Mouse (Mus musculus): ENCODE measurements around the gene Srcin1.

The Srcin1 gene

DNA sequence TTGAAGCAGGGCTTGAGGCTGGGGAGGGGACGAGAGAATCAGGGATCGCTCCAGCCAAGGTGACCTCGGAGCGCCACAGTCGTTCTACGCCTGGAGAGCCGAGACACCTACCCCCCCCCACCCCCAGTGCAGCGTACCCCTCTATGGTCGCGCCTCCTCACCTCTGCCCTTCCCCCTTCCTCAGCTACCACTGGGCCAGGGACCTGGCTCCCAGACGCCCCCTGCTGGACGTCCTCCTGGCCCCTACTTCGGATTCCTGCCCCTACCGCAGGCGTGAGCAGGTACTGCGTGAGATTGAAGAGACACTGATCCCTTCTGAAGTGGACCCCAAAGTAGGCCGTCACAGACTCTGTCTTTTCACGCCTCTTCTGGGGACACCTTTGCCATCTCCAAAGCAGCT is 348 bp downstream of the Srcin1 start:
- DNase-seq, result peak; percentile 76

DNA sequence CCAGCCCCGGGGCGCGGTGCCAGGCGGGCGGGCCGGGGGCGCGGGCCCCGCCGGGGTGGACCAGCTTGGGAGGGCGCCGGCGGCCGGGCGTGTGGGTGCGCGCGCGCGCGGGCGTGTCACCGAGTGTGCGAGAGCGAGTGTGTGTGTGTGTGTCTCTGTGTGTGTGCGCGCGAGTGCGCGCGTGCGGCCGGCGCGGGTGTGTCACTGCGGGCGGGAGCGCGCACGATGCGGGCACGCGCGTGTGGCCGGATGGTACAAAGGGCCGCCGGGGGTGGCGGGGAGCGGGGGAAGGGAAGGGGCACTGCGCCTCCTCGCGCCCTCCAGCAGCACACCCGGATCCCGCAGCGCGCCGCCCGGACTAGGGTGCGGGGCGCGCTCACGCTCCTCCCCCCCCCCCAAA is 911 bp downstream of the Srcin1 start:
- peak; percentile 39 for DNase-seq

DNA sequence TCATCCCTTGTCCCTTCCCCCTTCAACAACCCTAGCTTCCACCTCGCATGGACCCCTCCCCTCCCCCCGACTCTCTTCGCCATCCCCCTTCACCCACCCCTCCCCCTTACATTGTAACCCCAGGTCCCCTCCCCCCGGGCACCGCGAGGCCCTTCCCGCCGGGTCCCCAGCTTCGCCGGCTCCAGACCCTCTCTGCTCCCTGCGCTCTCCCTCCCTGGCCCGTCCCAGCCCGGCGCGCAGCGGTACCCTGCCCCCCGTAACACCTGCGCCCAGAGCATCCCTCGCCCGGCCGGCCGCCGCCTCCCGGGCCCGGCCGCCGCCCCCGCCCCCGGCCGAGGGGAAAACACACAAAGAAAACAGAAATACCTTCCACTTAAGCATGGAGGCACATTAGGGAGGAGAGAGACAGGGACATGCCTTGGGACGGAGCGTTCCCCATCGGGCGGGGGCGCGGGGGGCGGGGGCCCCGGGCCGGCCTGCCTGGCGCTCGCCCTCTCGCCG is 1.4 kb downstream of the Srcin1 start:
- no peak for DNase-seq

DNA sequence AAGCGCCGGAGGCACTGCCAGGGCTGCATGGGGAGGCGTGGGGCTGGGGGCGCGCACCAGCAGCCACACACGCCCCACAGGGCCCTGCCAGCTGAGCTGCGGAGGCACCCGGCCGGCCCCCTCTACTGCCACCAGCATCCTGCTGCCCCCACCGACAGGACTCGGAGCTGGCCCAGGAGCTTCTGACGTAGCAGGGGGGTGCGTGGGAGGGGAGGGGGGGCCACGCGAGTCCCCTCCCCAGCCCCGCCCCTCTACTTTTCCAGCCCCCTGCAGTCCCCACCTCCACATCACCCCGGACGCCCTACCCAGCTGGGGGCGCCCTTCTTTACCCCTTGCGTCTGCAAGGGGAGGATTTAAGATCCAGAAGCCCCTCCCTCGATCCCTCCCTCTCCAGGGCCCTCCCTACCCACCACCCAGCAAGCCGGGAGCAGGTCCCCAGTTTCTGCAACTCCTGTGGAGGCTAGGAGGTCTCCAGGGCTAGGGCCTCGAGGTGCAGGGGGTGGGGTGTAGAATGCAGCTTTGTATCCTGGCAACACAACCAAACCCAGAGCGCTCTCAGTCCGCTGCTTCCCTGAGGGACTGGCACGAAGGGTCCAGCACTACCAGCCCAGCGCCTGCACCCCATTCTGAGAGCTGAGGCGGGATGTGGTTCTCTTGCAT is 2.0 kb downstream of the Srcin1 start:
- DNase-seq, result no peak

DNA sequence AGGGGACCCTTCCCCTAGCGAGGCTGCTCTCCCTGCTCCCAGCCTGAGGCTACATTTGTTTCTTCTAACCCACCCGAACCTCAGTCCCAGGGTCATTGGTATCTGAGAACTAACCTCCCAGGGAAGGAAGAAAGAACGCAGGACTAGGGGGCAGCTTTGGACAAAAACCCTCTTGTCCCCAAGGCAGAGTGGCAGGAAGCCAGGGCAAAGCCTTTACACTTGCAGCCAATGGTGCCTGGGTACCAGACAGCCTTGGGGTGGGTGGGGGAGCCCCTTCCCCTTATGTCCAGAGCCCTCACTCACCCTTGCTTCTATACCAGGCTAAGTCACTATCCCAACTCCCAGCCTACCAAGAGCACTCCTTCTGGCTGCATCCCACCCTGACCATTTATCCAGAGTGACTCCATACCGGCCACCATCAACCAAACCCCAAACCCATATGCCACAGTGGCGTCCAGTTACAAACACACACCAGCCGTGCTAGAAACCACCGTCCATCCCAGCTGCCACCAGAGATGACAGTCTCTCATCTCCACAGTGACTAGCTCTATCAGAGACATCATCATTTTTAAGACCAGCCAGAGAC is 3.0 kb downstream of the Srcin1 start:
- DNase-seq, result no peak

DNA sequence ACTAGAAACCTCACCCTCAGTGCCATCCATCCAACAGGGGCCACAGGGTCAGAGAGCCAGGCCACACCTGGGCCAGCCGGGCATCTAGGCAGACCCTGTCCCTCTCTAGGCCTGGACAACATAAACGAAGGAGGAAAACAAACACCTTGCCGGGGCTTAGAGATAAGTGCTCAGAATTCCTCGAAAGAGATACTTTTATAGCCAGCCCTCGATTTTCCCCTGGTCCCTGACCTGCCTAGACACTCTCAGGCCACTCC is 4.0 kb downstream of the Srcin1 start:
- no peak for DNase-seq

DNA sequence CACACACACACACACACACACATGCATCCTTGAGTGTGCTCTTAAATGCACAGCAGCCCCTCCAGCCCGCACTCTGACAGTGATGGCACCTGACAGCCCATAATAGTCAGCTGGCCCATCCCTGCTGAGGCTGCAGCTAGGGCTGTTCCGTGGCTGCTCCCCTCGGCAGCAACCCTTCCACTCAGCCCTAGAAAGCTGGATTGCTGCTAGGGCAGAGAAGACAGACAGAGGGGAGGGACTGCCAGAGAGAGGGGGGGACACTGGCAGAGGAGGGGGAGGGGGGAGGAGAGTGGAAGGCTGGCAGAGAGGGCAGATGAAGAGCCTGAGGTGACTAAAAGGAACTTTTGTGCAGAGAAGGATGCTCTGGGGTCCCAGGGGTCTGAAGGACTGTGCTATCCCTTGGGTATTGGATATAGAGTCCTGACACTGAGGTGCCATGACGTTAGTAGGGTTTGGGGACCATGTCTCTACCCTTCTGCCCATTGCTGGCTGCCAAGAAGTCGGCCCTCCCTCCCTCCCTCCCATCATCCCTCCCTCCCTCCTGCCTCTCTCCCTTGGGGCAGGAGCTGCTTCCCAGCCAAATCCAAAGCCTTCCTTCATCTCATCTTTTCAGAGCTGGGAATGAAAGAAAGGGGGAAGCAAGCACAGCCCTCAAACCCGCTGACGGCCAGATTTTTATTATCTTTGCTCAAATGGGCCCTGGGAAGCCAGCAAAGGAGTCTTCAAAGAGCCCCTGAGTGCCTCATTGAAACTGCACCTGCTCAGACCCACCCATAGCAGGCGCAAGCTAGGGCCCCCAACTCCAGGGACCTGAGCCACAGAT is 4.5 kb downstream of the Srcin1 start:
- no peak for DNase-seq

DNA sequence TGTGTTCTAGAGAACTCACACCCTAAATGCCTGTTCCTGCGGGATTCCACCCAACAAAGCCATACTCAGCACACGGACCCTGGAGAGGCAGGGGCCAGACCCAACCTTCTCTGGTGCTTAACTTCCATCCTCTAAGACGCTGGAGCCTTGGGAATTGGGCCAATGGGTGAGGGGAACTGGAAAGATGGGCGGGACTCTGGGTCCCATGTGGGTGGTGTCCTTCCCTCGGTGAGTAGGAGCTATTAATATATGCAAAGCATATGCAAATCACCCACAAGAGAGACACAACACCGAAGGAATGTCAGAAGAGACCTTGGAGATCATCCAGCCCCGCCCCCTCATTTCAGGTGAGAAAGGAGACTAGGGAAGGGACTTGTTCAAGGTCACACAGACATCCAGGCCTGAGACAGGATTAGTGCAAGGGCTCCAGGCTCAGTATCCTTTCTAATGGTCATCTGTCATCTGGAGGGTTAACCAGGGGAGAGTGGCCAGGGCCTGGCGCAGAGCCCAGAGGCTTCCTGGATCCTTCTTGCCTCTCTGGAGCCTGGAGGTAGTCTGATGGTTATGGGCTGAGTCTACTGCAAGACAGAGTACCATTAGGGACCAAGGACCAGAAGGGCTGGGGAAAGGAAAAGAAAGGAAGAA is 5.4 kb downstream of the Srcin1 start:
- no peak for DNase-seq

DNA sequence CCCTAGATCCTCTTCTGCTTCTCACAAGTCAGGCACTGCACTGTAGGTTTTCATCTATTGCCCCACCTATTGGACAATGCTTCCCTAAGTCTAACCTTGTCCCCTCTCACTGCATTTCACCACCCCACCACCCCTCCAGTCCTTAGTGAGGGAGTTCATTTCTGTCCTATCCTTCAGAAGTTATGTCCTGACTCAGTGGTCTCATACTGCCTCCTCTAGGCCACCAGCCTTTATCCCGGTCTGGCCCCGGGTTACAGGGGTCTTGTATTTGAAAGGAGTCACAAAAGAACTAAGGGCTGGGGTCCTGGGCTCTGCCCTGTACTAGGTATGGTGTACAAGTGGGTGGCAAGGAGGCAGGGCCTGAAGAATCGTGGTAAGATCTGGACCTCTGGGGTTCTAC is 6.2 kb downstream of the Srcin1 start:
- DNase-seq, result no peak

DNA sequence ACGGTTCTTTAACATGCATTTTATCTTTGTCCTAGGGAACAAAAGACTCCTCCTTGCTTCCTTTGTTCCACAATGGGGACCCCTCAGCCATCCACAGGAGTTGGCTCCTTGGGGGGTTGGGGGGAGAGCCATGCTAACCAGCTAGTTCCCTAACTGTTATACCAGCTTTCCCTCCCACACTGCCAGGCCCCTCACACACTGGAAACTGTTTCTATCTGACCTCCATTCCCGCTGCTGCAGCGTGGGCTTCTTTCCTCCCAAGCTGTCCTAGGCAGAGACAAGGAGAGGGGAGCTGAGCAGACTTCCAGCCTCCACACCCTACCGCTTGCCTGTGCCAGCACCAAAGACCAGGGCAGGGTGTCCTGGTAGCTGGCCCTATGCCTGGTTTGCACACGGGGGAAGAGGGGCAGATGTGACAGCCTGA is 6.7 kb downstream of the Srcin1 start:
- no peak for DNase-seq

DNA sequence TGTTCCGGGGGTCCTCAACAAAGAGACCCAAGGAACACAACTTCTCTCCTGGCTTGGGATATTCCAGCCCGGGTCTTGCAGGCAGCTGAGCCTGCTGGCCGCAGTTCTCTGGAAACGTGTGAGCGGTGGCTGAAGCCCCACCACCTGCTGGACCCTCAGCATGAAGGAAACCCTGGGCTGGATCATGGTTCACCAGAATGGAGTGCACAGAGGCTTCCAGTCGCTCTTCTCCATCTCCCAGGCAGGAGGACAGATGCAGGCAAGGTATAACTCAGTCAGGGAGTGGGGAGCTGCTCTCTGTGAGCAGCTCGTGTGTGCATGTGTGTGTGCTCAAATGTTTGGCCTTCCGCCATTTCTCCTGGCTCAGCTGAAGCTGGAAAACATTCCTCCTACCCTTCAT is 7.3 kb downstream of the Srcin1 start:
- peak; percentile 69 for DNase-seq

DNA sequence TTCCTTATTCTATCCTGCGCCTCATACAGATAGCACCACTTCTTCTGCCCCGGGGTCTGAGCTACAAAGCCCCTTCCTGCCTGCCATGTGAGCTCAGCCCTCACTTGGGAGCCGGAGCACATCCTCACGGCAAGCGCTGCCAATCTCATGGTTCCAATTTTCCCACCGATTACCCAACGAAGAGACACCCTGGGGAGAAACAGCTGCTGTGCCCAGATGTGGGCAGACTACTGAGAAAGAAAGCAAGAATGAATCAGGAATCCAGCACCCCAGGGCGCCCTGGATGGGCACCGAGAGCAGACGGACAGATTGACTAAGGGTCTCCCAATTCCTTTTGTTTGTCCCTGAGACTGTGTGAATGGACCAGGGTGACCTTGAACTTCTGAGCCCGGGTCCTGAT is 8.5 kb downstream of the Srcin1 start:
- no peak for DNase-seq

DNA sequence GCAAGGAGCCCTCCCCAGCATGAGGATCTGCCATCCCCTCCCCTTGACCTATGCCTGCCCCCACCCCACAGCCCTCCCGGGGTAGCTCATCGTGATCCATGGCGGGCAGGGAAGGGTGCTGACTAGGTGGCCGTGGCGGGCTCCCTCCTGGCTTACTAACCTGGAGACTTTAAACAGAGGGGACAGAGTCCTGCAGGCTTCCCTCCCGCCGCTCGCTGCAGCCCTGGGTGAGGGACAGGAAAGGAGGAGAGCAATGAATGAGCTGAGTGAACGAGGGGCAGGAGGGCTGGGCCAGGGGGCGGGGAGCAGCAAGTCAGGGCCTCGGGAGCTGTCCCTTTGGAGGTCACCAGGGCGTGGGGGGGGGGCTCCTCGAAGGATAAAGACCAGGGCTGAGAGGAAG is 9.4 kb downstream of the Srcin1 start:
- DNase-seq, result peak; percentile 25

DNA sequence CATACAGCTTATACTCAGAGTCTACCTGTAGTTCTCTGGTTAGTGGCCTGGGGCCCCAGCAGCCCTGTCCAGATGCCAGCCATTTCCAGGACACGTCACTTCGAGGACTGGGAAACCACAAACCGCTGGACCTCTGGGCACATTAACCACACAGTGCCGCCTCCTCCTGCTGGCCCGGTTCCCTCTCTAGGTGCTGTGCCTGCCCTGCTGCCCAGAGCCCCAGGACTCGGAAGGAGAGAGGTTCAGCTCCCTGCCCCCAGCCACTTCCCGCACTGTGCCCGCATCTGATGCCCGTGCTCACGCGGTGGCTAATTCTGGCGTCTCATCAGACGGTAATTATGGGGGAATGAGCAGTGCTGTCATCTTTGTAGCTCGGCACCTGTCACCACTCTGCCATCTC is 12.3 kb downstream of the Srcin1 start:
- DNase-seq, result no peak

DNA sequence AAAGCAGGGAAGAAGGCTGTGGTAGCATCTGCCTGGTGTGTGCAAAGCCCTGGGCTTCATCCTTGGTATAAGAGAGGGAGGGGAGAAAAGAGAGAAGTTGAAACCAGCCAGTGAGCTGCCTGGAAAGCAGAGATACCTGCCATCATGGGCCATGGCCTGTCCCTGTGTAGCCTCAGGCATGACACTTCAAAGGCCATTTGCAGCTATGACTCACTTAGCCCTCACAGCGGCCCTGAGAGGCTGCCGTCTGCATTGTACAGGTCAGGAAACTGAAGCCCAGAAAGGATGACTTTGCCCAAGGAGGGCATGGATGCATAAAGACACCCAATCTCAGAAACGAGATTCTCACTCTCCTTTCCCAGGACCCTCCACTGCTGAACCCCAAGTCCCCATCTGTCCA is 13.4 kb downstream of the Srcin1 start:
- DNase-seq, result no peak

DNA sequence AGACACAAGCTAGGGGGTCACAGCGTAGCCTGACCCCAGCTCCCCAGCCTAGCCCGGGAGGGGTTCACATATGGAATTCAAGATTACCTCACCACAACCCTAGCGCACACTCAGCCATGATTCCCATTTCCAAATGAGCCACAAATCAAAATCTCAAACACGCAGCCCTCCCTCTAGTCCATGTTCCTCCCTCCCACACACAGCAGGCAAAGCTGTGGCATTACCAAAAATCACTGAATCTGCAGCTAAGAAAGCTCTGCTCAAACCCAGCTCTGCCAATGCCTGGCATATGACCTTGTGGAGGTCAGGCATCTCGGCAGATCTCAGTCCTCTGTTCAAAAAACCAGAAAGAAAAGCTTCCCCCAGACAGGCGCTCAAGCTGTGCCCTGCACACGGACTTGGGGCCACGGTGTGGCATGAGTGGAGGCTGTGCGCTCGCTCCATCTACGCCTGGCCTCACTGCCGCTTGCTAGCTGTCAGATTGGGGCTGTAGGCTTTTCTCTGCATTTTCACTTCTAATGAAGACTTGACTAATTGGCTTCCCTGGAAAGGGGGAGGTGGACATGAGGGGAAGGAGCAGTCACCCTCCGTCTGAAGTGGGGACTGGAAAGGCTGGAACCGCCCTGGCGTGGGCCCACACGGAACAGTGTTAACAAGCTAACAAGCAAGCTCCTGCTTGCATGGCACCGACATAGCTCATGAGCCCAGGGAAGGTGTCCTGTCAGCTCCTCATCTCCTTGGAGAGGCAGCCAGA is 15.6 kb downstream of the Srcin1 start:
- DNase-seq, result no peak

DNA sequence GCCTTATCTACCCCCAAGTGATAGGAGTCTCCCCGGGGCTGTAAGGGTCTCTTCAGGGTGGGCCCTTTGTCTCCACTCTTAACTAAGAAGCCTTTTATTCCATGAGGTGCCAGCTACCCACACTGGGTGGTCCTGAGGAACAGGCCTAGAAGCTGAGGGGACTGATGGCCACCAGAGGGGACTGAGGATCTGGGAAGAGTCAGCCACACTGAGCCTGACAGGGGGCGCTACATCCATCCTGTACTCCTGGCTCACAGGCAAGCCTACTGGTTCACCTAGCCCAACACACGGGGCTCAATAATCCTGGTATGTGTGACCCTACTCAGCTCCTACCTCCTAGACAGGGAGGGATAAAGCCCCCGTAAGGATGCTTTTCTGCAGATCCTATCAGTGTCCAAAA is 16.4 kb downstream of the Srcin1 start:
- no peak for DNase-seq

DNA sequence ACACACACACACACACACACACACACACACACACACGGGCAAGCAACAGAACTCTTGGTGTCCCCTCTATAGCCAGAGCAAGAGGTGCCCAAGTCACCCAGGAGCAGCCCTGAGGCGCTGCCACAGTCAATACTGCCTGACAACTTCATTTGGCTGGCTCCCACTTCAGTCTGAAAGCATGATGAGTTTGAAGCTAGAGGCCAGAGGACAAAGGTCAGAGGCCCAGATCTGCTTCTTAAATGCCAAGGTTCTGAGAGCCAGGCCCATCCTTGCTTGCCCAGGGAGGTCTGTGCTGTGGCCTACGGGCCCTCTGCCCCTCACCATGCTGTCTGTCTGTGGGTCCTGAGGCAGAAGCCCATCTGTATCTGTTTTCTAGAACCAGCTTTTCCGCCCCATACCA is 18.1 kb downstream of the Srcin1 start:
- DNase-seq, result no peak

DNA sequence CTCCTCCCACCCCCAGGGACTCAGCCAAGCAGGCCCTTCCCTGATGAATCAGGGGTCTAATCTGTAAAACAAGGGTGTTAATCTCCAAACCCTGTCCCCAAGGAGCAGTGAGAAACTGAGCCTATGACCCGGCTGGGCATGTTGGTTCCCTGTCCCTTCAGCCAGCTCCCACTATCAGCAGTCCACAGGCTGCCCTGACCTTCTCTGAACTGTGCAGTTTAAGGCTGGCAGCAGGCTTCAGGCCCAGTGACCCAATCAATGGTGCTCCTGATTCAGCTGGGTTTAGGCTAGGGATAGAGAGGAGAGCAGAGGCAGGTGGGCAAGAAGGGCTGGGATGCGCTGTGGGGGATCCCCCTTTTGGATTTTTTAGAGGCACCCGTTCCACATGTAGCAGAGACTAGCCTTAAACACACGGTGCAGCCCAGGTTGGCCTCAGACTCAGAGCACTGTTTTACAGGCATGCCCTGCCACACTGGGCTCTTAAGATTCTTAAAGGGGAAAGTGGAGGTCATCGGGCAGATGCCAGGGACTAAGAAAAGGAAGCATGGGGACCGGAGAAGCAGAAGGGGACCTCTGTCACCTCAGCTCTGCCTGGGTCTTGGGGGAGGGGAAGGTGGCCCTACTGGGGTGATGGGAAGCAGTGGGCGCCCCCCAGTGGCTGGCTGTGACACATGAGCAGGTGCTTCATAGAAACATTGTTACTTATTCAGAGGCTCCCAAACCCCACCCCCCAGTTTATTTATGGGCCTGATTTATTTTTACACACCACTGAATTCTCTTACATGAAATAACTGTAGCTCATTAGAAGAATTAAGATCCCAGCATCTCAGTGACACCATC is 19.2 kb downstream of the Srcin1 start:
- DNase-seq, result peak; percentile 76

DNA sequence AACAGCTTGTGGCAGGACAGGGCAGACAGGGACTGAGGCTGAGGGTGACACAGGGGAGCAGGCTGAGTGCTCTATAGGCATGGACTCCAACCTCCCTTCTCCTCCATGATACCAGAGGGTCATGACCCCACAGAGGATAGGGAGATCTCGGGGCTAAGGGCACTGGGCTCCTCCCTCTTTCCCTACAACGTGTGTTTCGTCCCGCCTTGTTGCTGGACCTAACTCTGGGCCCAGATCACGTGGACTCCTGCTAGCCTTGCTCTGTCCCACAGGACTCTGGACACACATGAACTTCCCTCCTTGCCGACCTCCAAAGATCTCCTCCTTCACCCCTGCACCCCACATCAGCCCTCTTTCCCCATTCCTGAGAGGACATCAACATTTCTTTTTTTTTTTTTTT is 20.8 kb downstream of the Srcin1 start:
- no peak for DNase-seq

DNA sequence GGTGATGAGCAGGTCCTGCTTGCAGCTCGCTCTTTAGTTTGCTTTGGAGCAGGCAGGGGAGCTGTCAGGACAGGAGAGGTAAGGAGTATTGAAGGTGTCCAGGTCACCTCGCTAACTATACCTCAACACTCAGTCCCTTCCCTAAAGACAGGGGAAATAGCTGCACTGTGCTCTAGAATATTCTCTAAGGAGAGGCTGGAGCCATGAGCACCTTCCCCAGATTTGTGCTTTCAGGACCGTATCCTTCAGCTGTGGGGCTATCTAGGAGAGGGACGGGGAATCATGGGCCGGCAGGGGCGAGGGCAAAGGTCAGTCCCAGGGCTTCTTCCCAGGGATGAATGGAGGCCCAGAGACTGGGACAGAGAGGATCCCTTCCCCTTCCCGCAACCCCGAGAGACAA is 23.8 kb downstream of the Srcin1 start:
- DNase-seq, result no peak

DNA sequence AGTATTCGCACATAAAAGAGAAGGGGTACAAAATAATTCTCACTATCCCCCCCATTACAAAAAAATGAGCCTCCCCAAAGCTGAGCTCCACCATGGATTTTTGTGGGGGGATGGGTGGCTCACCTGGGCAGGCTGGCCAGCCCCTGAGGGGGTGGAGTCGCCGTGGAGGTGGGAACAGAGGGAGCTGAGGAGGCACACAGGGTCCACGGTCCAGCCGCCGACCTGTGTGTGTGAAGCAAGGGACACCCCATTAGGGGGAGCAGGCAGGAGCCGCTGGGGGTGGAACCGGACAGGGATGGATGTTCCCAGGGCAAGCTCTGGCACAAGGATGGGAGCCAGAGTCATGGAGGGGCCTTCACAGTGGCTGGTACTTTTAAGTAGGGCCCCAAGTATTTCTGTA is 27.2 kb downstream of the Srcin1 start:
- DNase-seq, result no peak

Measured in liver (tissue).